8 mouse cellular contexts compared by ENCODE assay signal in genomic region chrX:74312540-74313464, GRCm38 (mm10). TPM values are rescaled to one million over a fixed set of nuclear protein-coding genes. Genes with fewer than 3 reads are reported as not detected.
DNase-seq lines count a peak whose midpoint lies in the region; ATAC-seq lines count a peak whose summit lies in the region.

Gene Fam50a (plus strand): TSS chrX:74313033.

- H3K27me3 ChIP-seq in hindbrain, embryonic 12.5 days: no peaks in the 10 kb centered on the region

- H3K4me3 ChIP-seq in hindbrain, embryonic 12.5 days: peak within 1 kb of the TSS; percentile 57

- peak; percentile 94 for ATAC-seq in hindbrain, embryonic 12.5 days (ENCODE audit: low FRiP score)

- peak within 1 kb of the TSS; percentile 68 for H3K4me2 ChIP-seq in hindbrain, embryonic 12.5 days (replicated peaks)

- peak; percentile 85 for DNase-seq in R1 (ENCODE audit: low read depth, low spot score)
- DNase-seq in cerebellum, postnatal 14 days: peak; percentile 88 to 89
- DNase-seq in frontal cortex, postnatal 14 days (ENCODE audit: low spot score in 2 of 2): peak; percentile 84
- peak; percentile 64 to 76 for DNase-seq in layer of hippocampus, postnatal 25 days (ENCODE audit: extremely low spot score in 1 of 2, low spot score in 1 of 2)
- DNase-seq in lung, postnatal 14 days: peak; percentile 86
- peak; percentile 82 for DNase-seq in ovary, postnatal 36 days (ENCODE audit: low spot score)
- DNase-seq in thymus, postnatal 14 days: peak; percentile 89

- peak within 1 kb of the TSS; percentile 76 for H3K9ac ChIP-seq in hindbrain, embryonic 12.5 days

- H3K9me3 ChIP-seq in hindbrain, embryonic 12.5 days (replicated peaks): 0 out of 2 replicates have a peak, but pooled peaks cover 3% of the 10 kb centered on the region

- peaks cover 4% of the 10 kb centered on the region; the same call in 1 of the 2 replicates for H3K4me1 ChIP-seq in hindbrain, embryonic 12.5 days

- WGBS in hindbrain, embryonic 12.5 days: 21% methylated on average over 51 of the region's 59 CpGs

- peak within 1 kb of the TSS; percentile 89 for H3K27ac ChIP-seq in hindbrain, embryonic 12.5 days

- H3K36me3 ChIP-seq in hindbrain, embryonic 12.5 days: peaks cover 32% of the 10 kb centered on the region

RNA-seq across cellular contexts. Expression of gene Fam50a, which starts in this region (rescaled TPM):
- polyA plus RNA-seq in hindbrain, embryonic 12.5 days (2016; fragmentation: Nextera tagmentation; extraction: Ambion mirVana): 62.3 and 65.8 TPM in 2 replicates
- total RNA-seq in layer of hippocampus, postnatal 25 days (2021): 10 to 100 TPM; 27.2 to 32.3 TPM

Comparison
In these comparisons a context has a peak if more than half of its experiments do, and no peak if none do; other contexts are left out.
1. Peak in every context shown above with its lines: DNase-seq, ATAC-seq, H3K4me3 ChIP-seq and H3K27ac ChIP-seq.